Mouse (Mus musculus) kidney, embryonic 15.5 days (tissue): ENCODE data around the gene Nedd8. TPM values are rescaled to one million over a fixed set of nuclear protein-coding genes. Genes with fewer than 3 reads are reported as not detected.

Source experiments
- polyA plus RNA-seq: library from polyadenylated mRNA; unstranded; fragments of >200 nt; fragmentation: Nextera tagmentation; extraction: Ambion mirVana; gene quantifications from 2 replicates; pipeline ENCODE4 v1.2.1, GENCODE M21; 2015

Nedd8 gene
- polyA plus RNA-seq, 1 experiment from 2014 or later, result 545 TPM

Other genes starting within 250 kb of the Nedd8 start
- gene Dhrs4, start 193.4 kb downstream of the Nedd8 start, polyA plus RNA-seq, result 127 and 130 TPM in 2 replicates
- gene Carmil3, start 181.5 kb downstream of the Nedd8 start, polyA plus RNA-seq, result 2.4 and 2.9 TPM in 2 replicates
- 0.24 and 0.26 TPM in 2 replicates for gene Cpne6, start 161.7 kb downstream of the Nedd8 start, polyA plus RNA-seq
- gene Nrl, start 147.1 kb downstream of the Nedd8 start, polyA plus RNA-seq, result not detected in 2 replicates
- 50.5 and 55.4 TPM in 2 replicates for gene Pck2, start 131.9 kb downstream of the Nedd8 start, polyA plus RNA-seq
- 89.2 and 93.0 TPM in 2 replicates for gene Dcaf11, start 112.1 kb downstream of the Nedd8 start, polyA plus RNA-seq
- gene A730061H03Rik, start 111.7 kb downstream of the Nedd8 start, polyA plus RNA-seq, result 1.6 TPM in 2 replicates
- gene Fitm1, start 96.5 kb downstream of the Nedd8 start, polyA plus RNA-seq, result 4.2 and 6.1 TPM in 2 replicates
- gene Psme1, start 94.0 kb downstream of the Nedd8 start, polyA plus RNA-seq, result 147 and 153 TPM in 2 replicates
- gene Emc9, start 86.8 kb downstream of the Nedd8 start, polyA plus RNA-seq, result 6.8 and 7.4 TPM in 2 replicates
- 248 and 261 TPM in 2 replicates for gene Psme2, start 81.0 kb downstream of the Nedd8 start, polyA plus RNA-seq
- gene Rnf31, start 80.4 kb downstream of the Nedd8 start, polyA plus RNA-seq, result 18.6 and 21.7 TPM in 2 replicates
- 12.8 and 14.6 TPM in 2 replicates for gene Irf9, start 68.6 kb downstream of the Nedd8 start, polyA plus RNA-seq
- 20.3 and 22.4 TPM in 2 replicates for gene Rec8, start 54.1 kb downstream of the Nedd8 start, polyA plus RNA-seq
- gene Ipo4, start 36.2 kb downstream of the Nedd8 start, polyA plus RNA-seq, result 97.4 and 115 TPM in 2 replicates
- gene Gm49378, start 34.2 kb downstream of the Nedd8 start, polyA plus RNA-seq, result 1.4 and 2.3 TPM in 2 replicates
- 113 and 123 TPM in 2 replicates for gene Tm9sf1, start 28.3 kb downstream of the Nedd8 start, polyA plus RNA-seq
- gene Tssk4, start 21.9 kb downstream of the Nedd8 start, polyA plus RNA-seq, result 0.92 and 1.0 TPM in 2 replicates
- gene Mdp1, start 11.6 kb downstream of the Nedd8 start, polyA plus RNA-seq, result 53.6 and 55.8 TPM in 2 replicates
- 68.2 and 72.6 TPM in 2 replicates for gene Gmpr2, start 183 bp downstream of the Nedd8 start, polyA plus RNA-seq
- gene Tinf2, start 9.7 kb upstream of the Nedd8 start, polyA plus RNA-seq, result 43.6 and 46.9 TPM in 2 replicates
- 2.1 TPM in 2 replicates for gene Tgm1, start 41.8 kb upstream of the Nedd8 start, polyA plus RNA-seq
- 37.6 and 41.8 TPM in 2 replicates for gene Rabggta, start 50.1 kb upstream of the Nedd8 start, polyA plus RNA-seq
- gene Dhrs1, start 73.6 kb upstream of the Nedd8 start, polyA plus RNA-seq, result 94.5 and 94.7 TPM in 2 replicates
- gene Nop9, start 73.6 kb upstream of the Nedd8 start, polyA plus RNA-seq, result 38.6 and 43.4 TPM in 2 replicates
- 10.0 and 11.2 TPM in 2 replicates for gene Cideb, start 86.3 kb upstream of the Nedd8 start, polyA plus RNA-seq
- 0.25 and 0.35 TPM in 2 replicates for gene Ltb4r2, start 89.3 kb upstream of the Nedd8 start, polyA plus RNA-seq
- gene Ltb4r1, start 93.8 kb upstream of the Nedd8 start, polyA plus RNA-seq, result 0.69 and 0.73 TPM in 2 replicates
- 13.9 and 15.8 TPM in 2 replicates for gene Adcy4, start 112.0 kb upstream of the Nedd8 start, polyA plus RNA-seq
- 38.1 and 40.4 TPM in 2 replicates for gene Ripk3, start 116.7 kb upstream of the Nedd8 start, polyA plus RNA-seq
- 32.2 and 39.9 TPM in 2 replicates for gene Nfatc4, start 151.0 kb upstream of the Nedd8 start, polyA plus RNA-seq
- gene Nynrin, start 181.9 kb upstream of the Nedd8 start, polyA plus RNA-seq, result 20.7 and 22.4 TPM in 2 replicates
- 0.33 and 0.65 TPM in 2 replicates for gene Cbln3, start 212.3 kb upstream of the Nedd8 start, polyA plus RNA-seq
- 18.0 and 19.5 TPM in 2 replicates for gene Khnyn, start 212.8 kb upstream of the Nedd8 start, polyA plus RNA-seq
- 56.6 and 63.8 TPM in 2 replicates for gene Sdr39u1, start 228.2 kb upstream of the Nedd8 start, polyA plus RNA-seq